Mouse (Mus musculus) forebrain, embryonic 15.5 days (tissue): Measurements from ENCODE around the gene Cep89. TPM values are rescaled to one million over a fixed set of nuclear protein-coding genes. Genes with fewer than 3 reads are reported as not detected.

Source experiments
- ATAC-seq: fragments of 200-750 bp; cut with Nextera tagmentation; replicated peaks from 2 replicates; pipeline ENCODE4 v1.8.0; 2017; ENCODE audit warnings: mild to moderate bottlenecking, moderate TSS enrichment, moderate library complexity
- H3K27ac ChIP-seq: fragments of 300-500 bp; sonication (generic); replicated peaks from 2 replicates; pipeline ENCODE4 v1.5.1; 2015; ENCODE audit warnings: mild to moderate bottlenecking, inconsistent platforms
- H3K27me3 ChIP-seq: fragments of 300-500 bp; sonication (generic); 2 replicates; pipeline ENCODE4 v1.6.1; 2015; ENCODE audit warnings: inconsistent platforms
- H3K36me3 ChIP-seq: fragments of 300-500 bp; sonication (generic); 2 replicates; pipeline ENCODE4 v1.6.1; 2015; ENCODE audit warnings: mild to moderate bottlenecking, inconsistent platforms
- H3K4me1 ChIP-seq: fragments of 300-500 bp; sonication (generic); 2 replicates; pipeline ENCODE4 v1.6.1; 2015; ENCODE audit warnings: inconsistent platforms
- H3K4me2 ChIP-seq: fragments of 300-500 bp; sonication (generic); replicated peaks from 2 replicates; pipeline ENCODE4 v1.6.1; 2015; ENCODE audit warnings: mild to moderate bottlenecking, inconsistent platforms
- H3K4me3 ChIP-seq: fragments of 300-500 bp; sonication (generic); 2 replicates; pipeline ENCODE4 v1.5.1; 2015; ENCODE audit warnings: mild to moderate bottlenecking, inconsistent platforms
- H3K9ac ChIP-seq: fragments of 300-500 bp; sonication (generic); replicated peaks from 2 replicates; pipeline ENCODE4 v1.6.1; 2015; ENCODE audit warnings: mild to moderate bottlenecking, inconsistent platforms
- H3K9me3 ChIP-seq: fragments of 300-500 bp; sonication (generic); 2 replicates; pipeline ENCODE4 v1.6.1; 2016; ENCODE audit warnings: inconsistent platforms
- WGBS: fragments of 180-500 bp; shearing (Covaris S2); methylation state at CpG from one replicate; pipeline ENCODE4 v1.1.7; 2015; ENCODE audit warnings: mixed read lengths; 5-methylcytosine and 5-hydroxymethylcytosine counted together
- polyA plus RNA-seq: library from polyadenylated mRNA; unstranded; fragments of >200 nt; fragmentation: Nextera tagmentation; extraction: Ambion mirVana; gene quantifications from 2 replicates; pipeline ENCODE4 v1.2.1, GENCODE M21; 2015

The Cep89 gene
- polyA plus RNA-seq, 1 experiment from 2014 or later: 42.2 TPM

DNA sequence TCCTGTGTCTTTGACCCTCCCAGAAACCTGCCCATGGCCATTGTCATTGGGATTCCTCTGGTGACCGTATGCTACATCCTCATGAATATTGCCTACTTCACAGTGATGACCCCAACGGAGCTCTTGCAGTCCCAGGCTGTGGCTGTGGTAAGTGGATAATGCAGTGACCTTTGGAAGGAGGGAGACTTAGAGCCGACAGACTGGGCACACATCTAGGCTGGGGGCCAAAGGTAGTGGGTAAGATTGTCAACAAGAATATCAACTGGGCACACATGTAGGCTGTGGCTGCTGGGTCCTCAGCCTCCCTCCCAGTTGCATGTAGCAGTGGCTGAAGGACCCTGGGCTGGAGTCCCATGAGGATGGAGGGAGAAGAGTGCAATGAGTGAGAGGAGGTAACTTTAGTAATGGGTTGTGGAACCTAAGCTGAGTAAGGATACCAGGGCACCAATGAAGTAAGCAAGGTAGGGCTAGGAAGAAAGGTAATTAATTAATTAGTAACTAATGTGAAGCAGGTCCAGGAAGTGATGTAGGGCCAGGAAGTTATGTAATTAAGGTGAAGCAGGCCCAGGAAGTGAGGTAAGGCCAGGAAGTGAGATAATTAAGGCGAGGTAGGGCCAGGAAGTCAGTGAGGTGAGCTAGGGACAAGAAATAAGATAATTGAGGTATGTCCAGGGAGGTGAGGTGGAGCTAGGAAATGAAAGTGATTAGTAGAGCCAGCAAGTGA is 59.4 kb downstream of the Cep89 start:
- ATAC-seq: no peak
- no peak overlapping the region for H3K27ac ChIP-seq
- WGBS: 78% methylated on average over 4 of the region's 4 CpGs
- H3K4me2 ChIP-seq: no peak overlapping the region
- H3K36me3 ChIP-seq: no peaks in the 10 kb centered on the region
- no peaks in the 10 kb centered on the region for H3K9me3 ChIP-seq
- H3K9ac ChIP-seq: no peak overlapping the region
- no peaks in the 10 kb centered on the region for H3K27me3 ChIP-seq
- no peaks in the 10 kb centered on the region for H3K4me1 ChIP-seq
- no peak overlapping the region for H3K4me3 ChIP-seq

- Histone ChIP-seq H3K36me3 (no peaks in the 10 kb centered on the region), H3K9me3 (no peaks in the 10 kb centered on the region), H3K4me3 (no peak overlapping the region), H3K9ac (no peak overlapping the region), H3K27ac (no peak overlapping the region), H3K27me3 (no peaks in the 10 kb centered on the region), H3K4me1 (no peaks in the 10 kb centered on the region), H3K4me2 (no peak overlapping the region)
- no peak for ATAC-seq
- 83% methylated on average over 4 of the region's 4 CpGs for WGBS
Measured at GRCm38 (mm10) chr7:35460971-35461370, 64.1 kb downstream of the Cep89 start.

GRCm38 (mm10) chr7:35465027-35465426 is 68.2 kb downstream of the Cep89 start:
- no peak for ATAC-seq
- Histone ChIP-seq H3K4me1 (no peaks in the 10 kb centered on the region), H3K4me3 (no peak overlapping the region), H3K9ac (no peak overlapping the region), H3K27me3 (no peaks in the 10 kb centered on the region), H3K9me3 (no peaks in the 10 kb centered on the region), H3K36me3 (no peaks in the 10 kb centered on the region), H3K27ac (no peak overlapping the region), H3K4me2 (no peak overlapping the region)
- WGBS: 97% methylated on average over 5 of the region's 5 CpGs

DNA sequence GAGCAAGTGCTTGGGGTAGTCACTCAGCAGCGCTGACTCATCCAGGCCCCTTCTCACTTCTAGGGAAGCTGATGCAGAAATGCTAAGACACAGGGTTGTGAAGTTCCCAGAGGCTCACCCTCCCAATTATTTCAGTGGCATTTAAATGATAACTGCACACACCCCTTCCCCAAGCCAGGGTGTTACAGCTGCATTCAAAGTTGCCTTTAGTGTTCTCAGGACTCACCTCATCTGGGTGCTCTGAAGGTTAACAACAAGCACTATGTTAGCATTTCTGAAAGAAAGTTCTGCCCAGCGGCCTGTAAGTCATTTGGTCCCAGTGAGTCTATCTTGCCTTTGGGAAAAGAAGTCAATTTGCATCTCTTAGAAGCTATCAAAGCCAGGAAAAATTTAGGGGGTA is 71.0 kb downstream of the Cep89 start:
- WGBS: 74% methylated on average over 2 of the region's 2 CpGs
- no peak overlapping the region for H3K4me2 ChIP-seq
- ATAC-seq: no peak

DNA sequence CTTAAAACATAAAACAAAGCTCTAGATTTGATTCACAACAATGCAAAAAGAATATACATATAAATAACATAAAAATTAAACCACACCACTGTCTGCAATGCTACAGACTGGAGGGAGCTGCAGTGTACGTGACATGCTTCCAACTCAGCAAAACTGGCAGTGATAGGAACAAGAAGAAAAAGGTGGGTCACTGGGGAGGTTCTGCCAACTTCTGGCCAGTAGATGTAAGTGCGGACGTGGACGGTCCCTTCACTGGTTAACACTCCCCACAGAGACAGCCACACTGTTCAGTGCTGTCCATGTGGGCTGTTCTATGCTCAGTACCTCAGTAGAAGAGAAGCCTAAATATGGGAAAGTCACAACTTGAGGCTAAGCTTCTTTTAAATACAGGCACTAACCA is 74.0 kb downstream of the Cep89 start:
- Histone ChIP-seq H3K4me3 (no peak overlapping the region), H3K27ac (no peak overlapping the region), H3K9me3 (no peaks in the 10 kb centered on the region), H3K36me3 (no peaks in the 10 kb centered on the region), H3K4me2 (no peak overlapping the region), H3K9ac (no peak overlapping the region), H3K27me3 (no peaks in the 10 kb centered on the region), H3K4me1 (no peaks in the 10 kb centered on the region)
- 48% methylated on average over 4 of the region's 4 CpGs for WGBS
- ATAC-seq: no peak

More for the DNA sequence above, 71.0 kb downstream of the Cep89 start:
- Histone ChIP-seq H3K9ac (no peak overlapping the region), H3K36me3 (no peaks in the 10 kb centered on the region), H3K9me3 (no peaks in the 10 kb centered on the region), H3K27me3 (no peaks in the 10 kb centered on the region), H3K27ac (no peak overlapping the region), H3K4me3 (no peak overlapping the region), H3K4me1 (no peaks in the 10 kb centered on the region)

DNA sequence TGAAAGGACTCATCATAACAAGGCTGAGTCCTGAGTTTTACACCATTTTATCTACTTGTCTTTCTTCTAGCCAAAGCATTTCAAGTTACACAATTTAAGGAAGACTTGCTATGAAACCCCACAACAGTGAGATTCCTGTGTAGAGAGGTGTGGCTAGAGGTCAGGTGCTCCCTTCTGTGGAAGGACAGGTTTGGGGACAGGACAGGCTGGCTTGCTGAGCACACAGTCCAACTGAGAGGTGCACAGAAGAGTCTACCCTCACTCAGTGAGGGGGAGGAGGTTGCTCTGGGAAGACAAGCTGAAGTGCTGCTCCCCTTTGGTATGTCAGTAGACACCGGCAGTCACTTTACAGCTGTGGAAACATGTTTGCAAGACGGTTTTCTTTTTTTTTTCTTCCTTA is 79.6 kb downstream of the Cep89 start:
- H3K4me2 ChIP-seq: no peak overlapping the region
- H3K4me3 ChIP-seq: no peak overlapping the region
- no peak overlapping the region for H3K27ac ChIP-seq
- no peaks in the 10 kb centered on the region for H3K27me3 ChIP-seq
- H3K4me1 ChIP-seq: no peaks in the 10 kb centered on the region
- 89% methylated on average over 2 of the region's 2 CpGs for WGBS
- H3K9me3 ChIP-seq: no peaks in the 10 kb centered on the region
- no peak for ATAC-seq
- H3K9ac ChIP-seq: no peak overlapping the region
- no peaks in the 10 kb centered on the region for H3K36me3 ChIP-seq

DNA sequence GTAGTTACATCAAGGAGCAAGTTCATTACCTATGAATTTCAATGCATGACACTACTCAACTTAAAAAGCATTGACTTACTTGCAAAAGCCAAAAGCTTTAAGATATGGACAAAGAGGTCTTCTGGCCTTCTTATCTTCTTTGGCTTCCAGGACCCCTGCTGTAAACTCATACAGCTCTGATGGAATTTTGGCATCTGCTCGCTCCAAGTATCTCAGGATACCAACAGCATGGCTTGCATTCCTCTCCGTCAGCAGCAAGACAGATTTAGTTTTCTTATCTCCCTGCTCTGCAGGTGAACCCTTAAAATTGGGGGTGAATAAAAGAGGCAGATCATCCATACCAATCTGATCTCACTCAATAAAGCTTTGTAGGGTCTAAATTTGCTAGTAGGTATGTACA is 88.3 kb downstream of the Cep89 start:
- no peak for ATAC-seq
- Histone ChIP-seq H3K9ac (no peak overlapping the region), H3K4me1 (no peaks in the 10 kb centered on the region), H3K4me3 (no peak overlapping the region), H3K36me3 (no peaks in the 10 kb centered on the region), H3K27me3 (no peaks in the 10 kb centered on the region), H3K27ac (no peak overlapping the region), H3K9me3 (no peaks in the 10 kb centered on the region), H3K4me2 (no peak overlapping the region)
- 84% methylated on average over 2 of the region's 2 CpGs for WGBS

DNA sequence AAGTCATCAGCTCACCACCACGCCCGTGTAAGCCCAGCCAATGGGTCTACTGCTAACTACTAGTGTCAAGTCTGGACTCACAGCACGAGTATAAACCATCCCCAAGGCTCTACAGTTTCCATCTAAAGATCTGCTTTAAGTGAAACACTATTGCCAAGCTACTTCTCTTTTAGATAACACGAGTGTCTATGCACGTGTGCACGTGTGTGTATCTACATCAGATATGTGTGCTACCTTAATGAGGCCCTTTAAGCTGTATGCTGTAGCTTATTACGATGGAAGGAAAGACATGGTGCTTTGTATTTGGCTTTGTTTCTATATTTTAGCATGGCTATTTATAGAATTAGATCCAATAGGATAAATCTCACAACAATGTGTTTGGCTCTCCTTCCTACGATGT is 89.7 kb downstream of the Cep89 start:
- H3K9me3 ChIP-seq: no peaks in the 10 kb centered on the region
- no peak overlapping the region for H3K27ac ChIP-seq
- WGBS: 87% methylated on average over 8 of the region's 8 CpGs
- no peaks in the 10 kb centered on the region for H3K27me3 ChIP-seq
- no peak overlapping the region for H3K4me3 ChIP-seq
- H3K4me2 ChIP-seq: no peak overlapping the region
- H3K9ac ChIP-seq: no peak overlapping the region
- no peaks in the 10 kb centered on the region for H3K4me1 ChIP-seq
- no peaks in the 10 kb centered on the region for H3K36me3 ChIP-seq
- no peak for ATAC-seq

Other genes with a start within 250 kb of the Cep89 start
- gene Slc7a10, start 210.7 kb upstream of the Cep89 start, polyA plus RNA-seq: 5.3 and 6.2 TPM in 2 replicates
- gene Lrp3, start 181.5 kb upstream of the Cep89 start, polyA plus RNA-seq: 25.3 and 26.4 TPM in 2 replicates
- 22.8 and 25.2 TPM in 2 replicates for gene Gpatch1, start 78.6 kb upstream of the Cep89 start, polyA plus RNA-seq
- 0.95 and 1.3 TPM in 2 replicates for gene Rhpn2, start 62.9 kb upstream of the Cep89 start, polyA plus RNA-seq
- gene Faap24, start 199 bp upstream of the Cep89 start, polyA plus RNA-seq: 21.3 and 24.6 TPM in 2 replicates
- not detected in 2 replicates for gene Slc7a9, start 51.8 kb downstream of the Cep89 start, polyA plus RNA-seq
- 0.43 and 0.51 TPM in 2 replicates for gene Tdrd12, start 140.7 kb downstream of the Cep89 start, polyA plus RNA-seq
- gene Nudt19, start 159.3 kb downstream of the Cep89 start, polyA plus RNA-seq: 97.4 and 97.5 TPM in 2 replicates
- gene Rgs9bp, start 188.5 kb downstream of the Cep89 start, polyA plus RNA-seq: 0.08 and 0.10 TPM in 2 replicates
- gene Ankrd27, start 189.2 kb downstream of the Cep89 start, polyA plus RNA-seq: 30.1 and 32.0 TPM in 2 replicates